Mouse (Mus musculus) right cerebral cortex, postnatal 14 days (tissue): Measurements from ENCODE around the gene Tmem216.

Experiments used
- DNase-seq: peaks from one replicate; pipeline ENCODE4 v3.0.0; 2022

The Tmem216 gene

DNA sequence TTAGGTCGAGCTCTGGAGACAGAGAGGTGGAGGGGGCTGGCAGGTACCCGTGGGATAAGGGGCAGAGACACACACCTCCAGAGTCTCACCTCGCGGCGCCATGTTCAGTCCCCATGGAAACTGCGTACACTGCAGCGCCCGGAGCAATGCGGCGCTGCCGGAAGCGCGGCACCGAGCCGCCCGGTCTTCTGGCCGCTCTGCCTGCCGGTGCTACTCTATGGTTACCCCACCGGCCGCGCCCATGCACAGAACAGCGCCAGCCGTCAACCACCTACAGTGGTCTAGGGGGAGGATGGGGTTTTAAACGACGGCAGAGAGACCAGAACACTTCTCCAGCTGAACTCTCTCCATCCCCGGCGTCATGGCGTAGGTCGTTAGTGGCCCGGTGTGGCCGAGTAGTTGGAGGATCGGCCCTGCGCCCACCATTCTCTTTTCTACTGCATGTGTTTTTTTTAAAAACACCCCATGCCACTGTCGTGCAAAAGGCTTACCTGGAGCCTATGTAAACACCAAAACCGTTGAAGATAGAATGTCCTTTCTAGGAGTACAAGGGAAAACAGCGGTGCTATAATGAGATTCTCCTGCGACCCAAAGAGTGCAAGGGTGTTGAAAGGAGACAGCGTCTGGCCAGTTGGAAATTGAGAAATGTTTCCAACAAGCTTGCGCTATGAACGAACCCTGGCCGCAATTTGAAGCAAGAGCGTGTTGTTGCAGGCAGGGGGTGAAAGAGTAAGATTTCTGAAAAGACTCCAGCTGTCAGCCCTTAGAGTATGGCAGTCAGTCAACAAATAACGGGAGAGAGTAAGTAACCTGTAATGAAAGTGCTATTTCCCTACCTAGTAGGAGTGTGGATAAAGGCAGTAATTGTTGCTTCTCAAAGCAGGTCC is at the start of gene Tmem216:
Tmem216 (minus strand) TSS at position 615 of the 887 bp plus-strand sequence.
- DNase-seq = peak; percentile 84

DNA sequence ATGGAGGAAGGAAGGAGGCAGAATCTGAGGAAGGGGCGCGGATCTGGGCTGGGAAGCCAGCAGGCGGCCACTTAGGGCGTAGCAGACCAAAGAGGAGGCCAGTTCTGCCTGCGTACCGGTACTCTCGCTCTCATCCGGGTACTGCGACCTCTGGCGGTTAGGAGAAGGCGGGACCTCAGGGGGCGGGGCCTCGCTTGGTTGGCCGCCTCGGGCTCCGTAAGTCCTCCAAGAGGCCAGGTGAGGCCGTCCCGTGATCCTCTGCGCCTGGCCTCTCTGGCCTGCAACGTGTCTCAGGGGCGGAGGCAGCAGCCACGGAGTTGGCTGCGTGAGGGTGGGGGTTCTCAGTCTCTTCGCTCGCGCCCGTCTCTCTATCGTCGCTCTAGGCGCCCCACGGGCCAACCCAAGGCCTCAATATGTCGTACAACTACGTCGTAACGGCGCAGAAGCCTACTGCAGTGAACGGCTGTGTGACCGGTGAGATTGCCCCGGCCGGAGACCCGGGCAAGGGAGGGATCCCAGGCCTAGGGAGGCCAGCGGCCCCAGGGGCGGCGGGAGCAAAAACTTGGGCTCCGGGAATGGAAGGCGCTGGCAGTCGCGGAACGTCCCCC is 49.4 kb upstream of the Tmem216 start, which contains the start of the genes Ddb1 and Tkfc:
Ddb1 (plus strand) TSS at position 35 of the 608 bp plus-strand sequence.
Tkfc (minus strand) TSS at position 362 of the 608 bp plus-strand sequence.
- peak; percentile 99 for DNase-seq

DNA sequence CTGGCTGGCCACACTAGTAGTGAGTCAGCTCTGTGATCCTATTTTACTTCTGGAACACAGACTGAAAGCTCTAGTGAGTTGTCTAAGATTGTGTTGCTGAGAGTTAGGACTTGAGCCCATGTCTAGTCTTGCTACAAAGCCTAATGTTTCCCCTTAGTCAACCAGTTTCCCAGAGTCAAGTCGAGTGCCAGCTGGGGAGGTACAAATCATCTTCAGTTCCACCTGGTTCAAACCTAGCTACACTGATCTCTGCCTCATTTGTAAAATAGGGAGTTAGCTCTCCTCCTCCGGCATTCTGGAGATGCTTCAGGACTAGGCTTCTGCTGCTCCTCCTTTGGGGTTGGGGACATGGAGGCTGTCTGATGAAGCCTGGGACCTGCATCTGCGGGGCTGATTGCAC is 48.5 kb upstream of the Tmem216 start:
- no peak for DNase-seq

DNA sequence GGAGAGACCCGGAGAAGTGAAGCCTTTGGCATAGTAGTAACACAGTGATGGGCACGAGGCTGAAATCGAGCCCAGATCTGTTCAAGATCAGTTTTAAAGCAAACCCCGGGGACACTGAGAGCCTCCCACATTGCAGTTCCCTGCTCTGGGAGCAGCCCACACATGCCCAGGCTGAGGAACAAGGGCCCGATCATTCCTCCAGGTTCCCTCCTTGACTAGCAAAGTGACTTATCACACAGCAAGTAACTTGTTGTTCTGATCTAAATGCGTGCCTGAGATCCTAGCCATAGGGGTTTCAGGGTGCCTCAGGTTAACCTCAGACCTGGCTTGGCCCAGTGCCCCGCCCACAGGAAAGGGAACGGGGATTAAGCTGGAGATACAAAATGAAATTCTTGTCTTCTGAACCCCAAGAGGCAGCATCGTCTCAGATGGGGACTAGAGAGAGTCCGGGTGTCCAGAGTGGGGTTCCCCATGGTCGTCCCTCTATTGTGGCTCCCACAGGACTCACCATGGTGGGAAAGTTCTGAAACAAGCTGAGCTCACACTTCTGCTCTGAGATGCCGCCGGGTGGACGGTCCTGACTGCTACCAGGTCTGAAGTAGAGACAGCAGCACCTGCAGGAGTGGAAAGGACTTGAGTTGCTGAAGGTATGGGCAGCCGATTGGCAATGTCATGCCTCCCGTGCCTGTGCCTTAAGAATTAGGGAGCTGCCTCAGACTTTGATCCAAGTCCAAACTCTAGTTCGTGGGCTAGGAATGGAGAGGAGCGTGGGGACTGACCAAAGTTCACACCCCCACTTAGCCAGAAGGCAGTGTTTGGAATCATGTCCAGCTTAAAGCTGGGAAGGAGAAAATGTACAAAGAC is 47.9 kb upstream of the Tmem216 start:
- no peak for DNase-seq

DNA sequence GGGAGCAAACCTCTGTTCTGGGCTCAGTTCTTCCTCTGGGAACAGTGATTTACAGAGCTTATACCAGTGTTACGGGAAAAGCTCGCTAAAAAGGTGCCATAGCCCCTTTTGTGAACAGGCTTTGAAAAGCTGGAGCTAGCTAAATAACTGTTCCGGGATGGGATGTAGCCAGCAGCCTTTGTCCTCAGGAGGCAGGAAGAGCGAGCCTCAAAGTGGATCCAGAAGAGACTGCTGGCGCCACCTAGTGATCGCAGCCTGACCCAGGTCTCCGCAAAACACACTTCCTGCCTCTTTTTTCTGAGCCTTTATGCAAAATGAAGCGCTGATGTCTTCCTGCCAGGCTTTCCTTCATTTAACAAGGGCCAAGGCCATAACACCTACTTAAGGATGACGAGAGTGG is 46.7 kb upstream of the Tmem216 start:
- peak; percentile 90 for DNase-seq

DNA sequence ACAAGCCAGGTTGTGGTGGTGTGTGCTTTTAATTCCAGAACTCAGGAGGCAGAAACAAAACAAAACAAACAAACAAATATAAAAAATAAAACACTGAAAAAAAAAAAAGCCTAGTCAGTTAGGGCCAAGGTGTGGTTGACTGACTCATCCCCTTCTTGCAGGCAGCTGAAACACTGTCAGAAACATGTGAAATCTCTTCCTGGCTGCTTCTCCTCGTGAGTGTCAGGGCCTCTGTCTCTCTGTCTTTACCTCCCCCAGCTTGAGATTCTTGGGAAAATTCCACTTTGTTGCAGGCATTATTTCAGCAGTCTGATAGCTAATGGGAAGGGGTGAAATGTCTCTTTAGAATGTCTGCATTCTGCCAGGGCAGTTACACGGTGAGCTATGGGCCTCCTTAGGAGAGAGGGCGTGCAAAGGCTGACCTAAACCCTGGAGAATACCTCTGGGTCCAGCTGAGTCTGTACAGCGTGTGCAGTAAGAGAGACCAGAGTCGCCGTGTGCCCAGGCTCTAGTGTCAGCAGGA is 46.3 kb upstream of the Tmem216 start:
- DNase-seq = no peak

DNA sequence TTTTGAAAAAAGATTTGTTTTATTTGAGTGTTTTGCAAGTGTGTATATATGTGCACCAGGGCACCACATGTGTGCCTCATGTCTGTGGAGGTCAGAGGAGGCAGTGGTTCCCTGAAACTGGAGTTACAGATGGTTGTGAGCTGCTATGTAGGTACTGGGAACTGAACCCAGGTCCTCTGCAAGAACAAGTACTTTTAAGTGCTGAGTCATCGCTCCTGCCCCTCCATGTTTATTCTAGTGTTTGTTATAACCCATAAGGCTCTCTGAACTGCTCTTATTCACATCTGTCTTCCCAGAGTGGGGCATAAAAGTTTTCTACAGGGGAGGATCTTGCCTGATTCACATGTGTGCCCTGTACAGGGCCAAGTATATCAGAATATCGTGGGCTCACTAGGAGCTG is 43.6 kb upstream of the Tmem216 start:
- no peak for DNase-seq

DNA sequence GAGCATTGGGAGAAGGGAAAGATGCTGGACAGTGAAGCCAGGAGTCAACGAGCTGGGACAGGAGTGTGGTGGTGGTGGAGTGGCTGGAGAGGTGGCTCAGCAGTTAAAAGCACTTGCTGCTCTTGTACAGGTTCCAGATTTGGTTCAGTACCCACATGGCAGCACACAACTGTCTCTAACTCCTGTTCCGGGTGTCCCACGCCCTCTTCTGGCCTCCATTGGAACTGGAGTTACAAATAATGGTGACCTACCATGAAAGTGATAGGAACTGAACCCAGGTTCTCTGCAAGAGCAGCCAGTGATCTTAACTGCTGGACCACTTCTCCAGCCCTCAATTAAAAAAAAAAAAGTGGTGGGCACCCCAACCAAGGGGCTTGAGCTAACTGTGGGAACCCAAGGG is 42.1 kb upstream of the Tmem216 start:
- no peak for DNase-seq

DNA sequence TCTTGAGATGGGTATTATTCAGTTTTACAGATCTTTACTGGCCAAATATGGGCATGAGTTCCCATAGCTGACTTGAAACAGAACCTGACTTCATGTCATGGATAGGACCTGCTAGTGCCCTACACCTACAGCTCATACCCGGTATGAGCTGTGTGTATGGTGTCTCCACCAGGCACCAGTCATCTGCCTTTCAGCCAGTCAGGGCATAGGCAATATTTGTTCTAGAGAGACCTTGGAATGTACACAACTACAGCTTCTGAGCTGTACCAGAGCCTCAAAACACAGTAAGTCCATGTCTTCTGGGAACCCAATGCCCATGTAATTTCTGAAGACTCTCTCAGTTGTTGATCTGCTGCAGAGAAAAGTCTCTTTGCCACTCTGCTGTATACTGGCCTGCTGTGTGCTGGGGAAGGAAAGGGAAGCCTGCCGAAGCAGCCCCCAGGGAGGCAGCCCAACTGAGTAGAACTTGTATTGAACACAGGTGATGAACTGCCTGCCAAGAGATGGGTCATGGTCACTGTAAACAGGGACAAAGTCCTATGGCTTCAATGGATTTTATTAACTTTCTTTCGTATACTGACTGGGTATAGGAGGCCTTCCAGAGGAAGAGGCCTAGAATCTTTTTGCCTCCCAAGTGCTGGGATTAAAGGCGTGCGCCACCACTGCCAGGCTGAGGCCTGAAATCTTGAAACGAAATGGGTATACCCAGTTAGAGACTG is 35.8 kb upstream of the Tmem216 start:
- no peak for DNase-seq

DNA sequence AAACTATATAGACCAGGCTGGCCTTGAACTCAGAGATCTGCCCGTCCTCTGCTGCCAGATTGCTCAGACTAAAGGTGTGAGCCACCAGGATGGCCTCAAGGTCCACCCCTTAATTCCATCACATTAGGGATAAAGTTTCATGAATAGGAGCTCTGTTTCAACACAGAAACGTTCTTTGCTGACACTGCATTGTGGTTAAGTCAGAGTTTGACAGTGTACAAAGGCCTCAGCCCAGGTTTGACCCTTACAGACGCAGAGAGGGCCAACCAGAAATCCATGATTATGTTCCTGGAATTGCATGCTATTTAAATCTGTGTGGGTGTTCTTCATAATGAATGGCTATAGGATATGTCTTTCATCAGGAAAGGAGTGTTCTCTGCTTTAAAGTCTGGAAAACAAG is 34.3 kb upstream of the Tmem216 start:
- DNase-seq = no peak

DNA sequence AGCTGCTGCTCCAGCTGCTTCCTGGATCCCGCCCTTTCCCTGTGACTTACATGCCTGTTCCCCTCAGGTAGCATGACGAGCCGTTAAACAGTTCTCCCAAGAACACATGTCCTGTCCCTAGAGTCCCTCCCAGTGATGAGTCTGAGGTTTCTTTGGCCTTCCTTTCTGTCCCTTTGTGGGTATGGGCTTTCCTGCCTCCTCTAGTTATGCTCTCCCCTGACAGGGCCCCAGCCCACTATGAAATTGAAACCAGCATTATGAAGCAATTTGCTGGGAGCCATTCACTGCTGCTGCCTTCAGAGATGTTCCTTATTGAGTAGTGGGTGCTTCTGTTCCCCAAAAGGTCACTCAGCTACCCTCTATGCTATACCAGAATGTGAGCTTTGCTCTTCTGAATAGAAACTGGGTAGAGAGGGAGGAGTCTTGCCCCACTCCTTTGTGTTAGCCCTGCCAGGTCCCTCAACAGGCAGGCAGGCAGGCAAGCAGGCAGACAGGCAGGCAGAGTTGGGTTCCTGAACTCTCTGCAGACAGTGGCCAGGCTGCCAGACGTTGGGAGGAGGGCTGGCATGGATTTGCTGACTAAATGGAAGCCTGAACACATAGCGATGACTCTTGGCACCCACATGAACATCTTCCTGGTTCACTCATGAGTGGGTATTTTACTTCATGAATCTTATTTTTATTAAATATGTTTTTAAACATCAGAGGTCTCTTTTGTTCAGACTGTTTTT is 33.3 kb upstream of the Tmem216 start:
- no peak for DNase-seq

DNA sequence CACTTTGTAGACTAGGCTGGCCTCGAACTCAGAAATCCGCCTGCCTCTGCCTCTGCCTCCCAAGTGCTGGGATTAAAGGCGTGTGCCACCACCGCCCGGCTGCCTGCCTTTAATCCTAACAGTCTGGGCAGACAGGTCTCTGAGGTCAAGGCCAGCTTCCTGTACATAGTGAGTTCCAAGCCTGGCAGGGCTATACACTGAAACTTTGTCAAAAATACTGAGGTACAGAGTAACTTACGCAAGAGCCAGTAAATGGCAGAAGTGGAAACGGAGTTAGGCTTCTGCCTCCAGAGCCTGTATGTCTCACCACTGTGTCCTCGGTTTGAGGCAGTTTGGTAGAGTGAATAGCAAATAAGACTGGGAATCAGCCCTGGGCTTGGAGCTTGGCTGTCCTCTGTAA is 31.2 kb upstream of the Tmem216 start:
- no peak for DNase-seq

DNA sequence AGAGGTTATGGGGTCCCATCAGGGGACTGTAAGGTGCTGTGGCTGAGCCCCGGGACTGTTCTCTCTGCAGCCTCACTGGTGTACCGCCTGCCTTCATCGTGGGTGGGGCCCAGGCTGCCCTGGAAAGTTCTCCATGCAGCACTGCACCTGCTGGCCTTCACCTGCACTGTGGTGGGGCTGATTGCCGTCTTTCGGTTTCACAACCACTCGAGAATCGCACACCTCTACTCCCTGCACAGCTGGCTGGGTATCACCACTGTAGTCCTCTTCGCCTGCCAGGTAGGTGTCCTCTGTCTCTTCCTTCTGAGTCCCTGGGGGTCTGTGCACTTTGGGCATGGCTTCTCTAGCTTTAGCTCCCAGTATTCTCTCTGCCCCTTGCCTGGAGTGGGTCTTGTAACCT is 29.1 kb upstream of the Tmem216 start:
- DNase-seq = no peak

DNA sequence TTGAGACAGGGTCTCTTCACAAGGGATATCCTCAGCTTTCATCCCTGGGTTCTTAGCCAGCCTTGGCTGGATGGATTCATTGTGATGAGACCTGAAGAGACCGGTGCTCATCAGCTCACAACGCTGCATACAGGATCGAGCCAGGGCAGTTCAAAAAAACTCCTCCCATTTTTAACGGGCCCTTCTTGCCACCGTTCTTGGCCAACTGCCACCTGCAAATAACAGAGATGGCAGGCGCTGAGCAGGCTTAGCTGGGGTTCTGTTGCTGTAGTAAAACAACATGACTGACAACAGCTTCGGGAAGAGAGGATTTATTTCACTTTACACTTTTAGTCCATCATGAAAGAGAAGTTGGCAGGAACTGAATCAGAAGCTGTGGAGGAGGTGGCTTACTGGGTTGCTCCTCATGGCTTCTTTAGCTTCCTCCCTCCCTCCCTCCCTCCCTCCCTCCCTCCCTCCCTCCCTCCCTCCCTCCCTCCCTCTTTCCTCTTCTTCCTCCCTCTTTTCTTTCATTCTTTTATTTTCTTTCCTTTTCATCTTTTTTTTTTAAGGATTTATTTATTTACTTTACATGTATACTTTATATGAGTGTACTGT is 27.6 kb upstream of the Tmem216 start:
- no peak for DNase-seq

DNA sequence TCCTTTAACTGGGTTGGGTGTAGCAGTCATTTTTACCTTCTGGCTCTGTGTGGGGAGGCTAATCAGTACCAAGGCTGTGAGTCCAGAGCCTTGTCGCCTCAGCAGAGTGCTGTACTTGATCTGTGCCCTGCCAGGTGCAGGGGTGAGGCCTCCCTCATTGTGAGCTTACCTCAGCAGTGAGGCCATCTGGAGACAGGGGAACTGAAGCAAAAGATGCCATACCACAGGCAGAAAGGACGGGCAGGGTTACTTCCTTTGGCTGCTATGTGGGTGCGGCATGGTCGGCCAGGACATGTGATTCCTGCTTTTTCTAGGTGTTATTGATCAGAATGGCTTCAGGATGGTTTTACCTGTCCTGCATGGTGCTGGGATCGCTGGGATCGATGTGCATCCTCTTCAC is 25.9 kb upstream of the Tmem216 start:
- no peak for DNase-seq

DNA sequence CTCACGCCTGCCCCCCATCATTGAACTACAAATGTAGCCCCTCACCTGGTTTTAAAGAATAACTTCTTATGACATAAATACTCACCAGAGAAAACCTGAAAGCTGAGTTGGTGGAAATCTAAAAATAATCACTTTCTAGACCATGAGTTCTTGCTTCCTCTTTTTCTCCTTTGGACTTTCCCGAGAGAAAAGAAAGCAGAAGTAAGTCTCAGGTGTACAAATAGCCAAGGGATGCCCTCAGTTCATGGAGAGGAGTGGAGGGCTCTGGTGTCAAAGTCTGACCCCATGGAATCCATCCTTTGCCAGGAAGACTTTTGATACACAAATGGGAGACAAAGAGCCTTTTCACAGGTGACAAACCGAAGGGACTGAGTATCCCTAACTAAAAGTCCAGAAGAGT is 24.7 kb upstream of the Tmem216 start:
- no peak for DNase-seq

DNA sequence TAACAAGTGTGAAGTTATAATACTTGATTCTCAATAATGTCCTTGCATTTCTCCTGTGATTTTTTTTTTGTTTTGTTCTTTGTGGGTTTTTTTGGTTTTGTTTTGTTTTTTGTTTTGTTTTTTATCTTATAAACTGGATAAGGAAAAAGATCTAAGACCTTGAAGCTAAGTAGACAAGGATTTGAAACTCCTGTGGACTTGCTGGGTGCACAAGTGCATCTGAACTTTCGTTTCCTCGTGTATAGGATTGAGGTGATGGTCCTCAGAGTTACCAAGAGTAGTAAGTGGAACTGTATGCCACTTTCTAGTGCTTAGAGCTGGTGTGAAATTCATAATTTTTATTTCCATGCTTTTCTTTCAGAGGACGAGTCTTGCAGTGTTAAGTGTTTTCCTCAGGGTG is 24.1 kb upstream of the Tmem216 start:
- DNase-seq = no peak

DNA sequence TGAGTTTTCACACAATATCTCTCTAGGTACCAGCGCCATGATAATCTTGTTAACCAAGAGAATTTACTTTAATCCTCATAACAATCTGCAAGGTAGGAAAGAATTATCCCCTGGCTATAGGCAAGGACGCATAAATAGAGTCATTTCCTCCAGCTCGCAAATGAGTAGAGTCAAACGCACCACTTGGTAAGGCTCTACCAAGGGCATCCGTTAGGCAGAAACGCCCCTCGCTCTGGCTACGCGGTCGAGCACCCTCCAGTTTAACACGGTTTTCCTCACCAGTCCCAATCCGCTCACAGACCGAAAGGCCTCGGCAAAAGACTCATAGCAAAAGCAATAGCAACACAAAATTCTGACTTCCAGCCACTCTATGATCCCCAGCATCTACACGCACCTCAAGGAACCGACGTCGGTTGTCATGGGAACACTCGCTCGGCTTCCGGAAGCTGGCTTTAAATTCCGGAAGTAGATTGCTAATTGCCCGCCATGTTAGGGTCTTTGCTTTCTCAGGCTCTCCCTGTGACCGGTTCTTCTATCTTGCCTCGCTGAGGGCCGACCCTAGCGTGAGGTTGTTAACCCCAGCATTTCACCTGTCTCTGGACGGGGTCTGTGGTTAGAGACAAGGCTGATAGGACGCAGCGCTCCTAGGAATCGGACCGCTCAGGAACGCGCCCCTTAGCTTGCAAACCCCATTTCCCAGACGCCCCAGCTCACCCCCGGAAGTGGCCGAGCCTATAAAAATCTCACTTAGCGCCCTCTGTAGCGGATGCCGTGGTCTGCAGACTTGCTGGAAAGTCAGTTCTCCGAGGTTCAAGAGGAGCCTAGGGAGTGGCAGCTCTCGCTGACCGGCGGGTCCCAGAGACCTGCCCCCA is 20.9 kb upstream of the Tmem216 start, which contains the start of the genes Cyb561a3 and Tmem138:
Cyb561a3 (plus strand) TSS at position 483 of the 872 bp plus-strand sequence.
Tmem138 (minus strand) TSS at position 673 of the 872 bp plus-strand sequence.
- DNase-seq = peak; percentile 87

DNA sequence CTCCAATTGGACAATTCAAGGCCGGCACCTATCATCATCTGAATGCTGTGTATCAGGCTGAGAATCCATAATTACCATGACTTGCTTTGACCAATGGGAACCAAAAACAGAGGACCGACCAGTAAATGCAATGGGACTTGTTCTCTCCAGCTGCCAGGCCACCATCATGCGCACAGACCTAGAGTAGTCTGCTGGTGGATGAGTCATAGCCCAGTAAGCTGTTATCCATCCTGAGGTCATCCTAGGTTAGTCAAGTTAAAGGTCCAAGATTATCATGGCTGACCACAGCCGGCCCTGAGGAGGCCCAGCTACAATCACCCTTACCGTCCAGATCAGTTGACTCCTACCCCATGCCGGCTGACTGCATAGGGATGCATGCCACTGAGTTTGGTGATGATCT is 13.6 kb upstream of the Tmem216 start:
- DNase-seq = no peak

DNA sequence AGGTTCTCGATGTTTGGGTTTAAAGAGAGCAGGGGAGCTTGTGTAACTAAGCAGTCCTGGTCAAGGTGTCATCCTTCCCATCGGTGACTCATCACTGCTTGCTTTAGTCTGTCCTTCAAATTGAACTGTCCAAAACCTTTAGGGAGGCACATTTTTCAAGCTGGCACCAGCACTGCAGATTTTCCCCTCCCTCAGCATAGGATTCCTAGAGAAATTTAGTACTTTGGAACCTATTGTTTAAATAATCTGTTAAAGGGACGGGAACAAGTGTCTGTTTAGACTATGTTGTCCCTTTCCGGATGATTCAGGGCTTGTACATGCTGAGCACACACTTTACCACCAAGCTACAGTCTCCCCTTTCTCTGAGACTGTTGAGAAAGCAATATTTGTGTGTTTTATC is 9.2 kb upstream of the Tmem216 start:
- no peak for DNase-seq
